Mouse (Mus musculus) cortical plate, adult 2 months (tissue): Measurements from ENCODE around the gene Pknox2.

Experiments
- CTCF ChIP-seq: fragments of 200-500 bp; IDR thresholded peaks from 2 replicates; pipeline ENCODE4 v1.5.1; 2011; ENCODE audit warnings: mild to moderate bottlenecking, control low read depth, low read length; ENCODE audit not compliant: insufficient read depth; ENCODE audit errors: extremely low read depth
- POLR2A ChIP-seq: fragments of 200-500 bp; IDR thresholded peaks from 2 replicates; pipeline ENCODE4 v1.6.1; 2011; ENCODE audit warnings: mild to moderate bottlenecking, low read length, control low read depth; ENCODE audit not compliant: insufficient read depth; ENCODE audit errors: extremely low read depth

- TF ChIP-seq CTCF (no peak; the same call in 1 of the 2 replicates), POLR2A (peak; percentile 57; the same call in 1 of the 2 replicates)
Observed at GRCm38 (mm10) chr9:36933813-36934493, 213.3 kb downstream of the Pknox2 start.
